Mouse (Mus musculus) forebrain, postnatal 0 days (tissue): ENCODE data around the gene Slc27a5. TPM values are rescaled to one million over a fixed set of nuclear protein-coding genes. Genes with fewer than 3 reads are reported as not detected.

Source experiments
- ATAC-seq: fragments of 200-750 bp; cut with Nextera tagmentation; 2 replicates; pipeline ENCODE4 v1.8.0; 2017; ENCODE audit warnings: mild to moderate bottlenecking, moderate library complexity
- DNase-seq: peaks from one replicate; pipeline ENCODE4 v3.0.0-alpha.2; 2015
- H3K27ac ChIP-seq: fragments of 300-500 bp; sonication (generic); 2 replicates; pipeline ENCODE4 v1.5.1; 2014; ENCODE audit warnings: low read depth, mild to moderate bottlenecking, antibody characterized with exemption, low read length, moderate library complexity, mixed read lengths
- H3K27me3 ChIP-seq: fragments of 300-500 bp; sonication (generic); 2 replicates; pipeline ENCODE4 v1.6.1; 2014; ENCODE audit warnings: mild to moderate bottlenecking, low read length, mixed read lengths; ENCODE audit not compliant: insufficient read depth
- H3K36me3 ChIP-seq: fragments of 300-500 bp; sonication (generic); 2 replicates; pipeline ENCODE4 v1.6.1; 2014; ENCODE audit warnings: mild to moderate bottlenecking, moderate library complexity; ENCODE audit not compliant: insufficient read depth
- H3K4me1 ChIP-seq: fragments of 300-500 bp; sonication (generic); 2 replicates; pipeline ENCODE4 v1.6.1; 2014; ENCODE audit warnings: antibody characterized with exemption; ENCODE audit not compliant: insufficient read depth
- H3K4me2 ChIP-seq: fragments of 300-500 bp; sonication (generic); 2 replicates; pipeline ENCODE4 v1.6.1; 2014; ENCODE audit warnings: low read depth, mild to moderate bottlenecking, moderate library complexity
- H3K4me3 ChIP-seq: fragments of 300-500 bp; sonication (generic); 2 replicates; pipeline ENCODE4 v1.5.1; 2014; ENCODE audit warnings: low read depth, low read length, mixed read lengths
- H3K9ac ChIP-seq: fragments of 300-500 bp; sonication (generic); 2 replicates; pipeline ENCODE4 v1.6.1; 2014; ENCODE audit warnings: mild to moderate bottlenecking
- H3K9me3 ChIP-seq: fragments of 300-500 bp; sonication (generic); 2 replicates; pipeline ENCODE4 v1.6.1; 2016; ENCODE audit warnings: low read length
- CTCF ChIP-seq: sonication (generic); IDR thresholded peaks from 2 replicates; pipeline ENCODE4 v1.5.1; 2016; ENCODE audit warnings: antibody characterized with exemption, control low read depth, low read depth
- WGBS: fragments of 180-500 bp; shearing (Covaris S2); extraction: QIAGEN DNeasy Blood & Tissue Kit; methylation state at CpG from one replicate; pipeline ENCODE4 v1.1.7; 2014; 5-methylcytosine and 5-hydroxymethylcytosine counted together
- polyA plus RNA-seq: library from polyadenylated mRNA; unstranded; fragments of >200 nt; fragmentation: Nextera tagmentation; extraction: Ambion mirVana; gene quantifications from 2 replicates; pipeline ENCODE4 v1.2.1, GENCODE M21; 2015
- total RNA-seq: library from RNA; depleted of rRNA; stranded (reverse); fragments of >200 nt; gene quantifications from 2 replicates; pipeline ENCODE4 v1.2.3, GENCODE M21; 2014; rRNA removed

The Slc27a5 gene
- total and polyA plus RNA-seq, 2 experiments from 2014 or later = 0.18 to 0.43 TPM

GRCm38 (mm10) chr7:12958948-12959347 lies 39.0 kb downstream of the Slc27a5 start:
- 79% methylated on average over 4 of the region's 4 CpGs for WGBS
- H3K9me3 ChIP-seq = no peaks in the 10 kb centered on the region
- H3K27ac ChIP-seq = no peak overlapping the region
- no peak for DNase-seq
- no peaks in the 10 kb centered on the region for H3K4me1 ChIP-seq
- H3K36me3 ChIP-seq = no peaks in the 10 kb centered on the region
- H3K4me3 ChIP-seq = no peak overlapping the region
- no peak for TF ChIP-seq CTCF
- H3K4me2 ChIP-seq = no peak overlapping the region
- no peak for ATAC-seq
- no peaks in the 10 kb centered on the region for H3K27me3 ChIP-seq
- no peak overlapping the region for H3K9ac ChIP-seq

- WGBS = 69% methylated on average over 5 of the region's 5 CpGs
- no peaks in the 10 kb centered on the region for H3K27me3 ChIP-seq
Measured at GRCm38 (mm10) chr7:12957511-12957910, 40.5 kb downstream of the Slc27a5 start.

GRCm38 (mm10) chr7:12954896-12955295 lies 43.1 kb downstream of the Slc27a5 start:
- WGBS = 47% methylated on average over 3 of the region's 3 CpGs
- Histone ChIP-seq H3K4me2 (no peak overlapping the region), H3K27ac (no peak overlapping the region), H3K36me3 (no peaks in the 10 kb centered on the region), H3K9ac (no peak overlapping the region), H3K9me3 (no peaks in the 10 kb centered on the region), H3K4me3 (no peak overlapping the region), H3K27me3 (no peaks in the 10 kb centered on the region), H3K4me1 (peaks cover 4% of the 10 kb centered on the region; the same call in 1 of the 2 replicates)
- no peak for DNase-seq
- peak; percentile 40; the same call in 1 of the 2 replicates for TF ChIP-seq CTCF
- no peak for ATAC-seq

More at GRCm38 (mm10) chr7:12957511-12957910, 40.5 kb downstream of the Slc27a5 start:
- Histone ChIP-seq H3K9me3 (no peaks in the 10 kb centered on the region), H3K27ac (no peak overlapping the region), H3K4me2 (no peak overlapping the region), H3K4me1 (no peaks in the 10 kb centered on the region), H3K9ac (no peak overlapping the region), H3K36me3 (no peaks in the 10 kb centered on the region), H3K4me3 (no peak overlapping the region)
- ATAC-seq (no peak), DNase-seq (no peak)
- no peak for TF ChIP-seq CTCF

- Histone ChIP-seq H3K9me3 (no peaks in the 10 kb centered on the region), H3K27me3 (no peaks in the 10 kb centered on the region), H3K4me2 (peak overlapping the region; percentile 87), H3K36me3 (no peaks in the 10 kb centered on the region), H3K9ac (peak overlapping the region; percentile 64), H3K4me3 (peak overlapping the region; percentile 47), H3K4me1 (peaks cover 9% of the 10 kb centered on the region), H3K27ac (peak overlapping the region; percentile 90)
- TF ChIP-seq CTCF = no peak
- DNase-seq = no peak
- WGBS = 11% methylated on average over 16 of the region's 16 CpGs
- ATAC-seq = no peak
Measured at GRCm38 (mm10) chr7:12949872-12950229, 48.1 kb downstream of the Slc27a5 start.

- ATAC-seq (peak; percentile 98), DNase-seq (peak; percentile 98)
- H3K27me3 ChIP-seq = no peaks in the 10 kb centered on the region
- peak overlapping the region; percentile 90 for H3K27ac ChIP-seq
- peak overlapping the region; percentile 47 for H3K4me3 ChIP-seq
- peak overlapping the region; percentile 64 for H3K9ac ChIP-seq
- peak overlapping the region; percentile 87 for H3K4me2 ChIP-seq
- H3K9me3 ChIP-seq = no peaks in the 10 kb centered on the region
- H3K36me3 ChIP-seq = no peaks in the 10 kb centered on the region
- H3K4me1 ChIP-seq = peaks cover 9% of the 10 kb centered on the region
- TF ChIP-seq CTCF = peak; percentile 33
- WGBS = 8% methylated on average over 35 of the region's 35 CpGs
Measured at GRCm38 (mm10) chr7:12949032-12949871, 48.7 kb downstream of the Slc27a5 start.

- Histone ChIP-seq H3K4me3 (no peak overlapping the region), H3K36me3 (no peaks in the 10 kb centered on the region), H3K4me2 (no peak overlapping the region), H3K27ac (no peak overlapping the region), H3K9me3 (no peaks in the 10 kb centered on the region), H3K27me3 (no peaks in the 10 kb centered on the region), H3K9ac (no peak overlapping the region), H3K4me1 (no peaks in the 10 kb centered on the region)
- peak; percentile 32; the same call in 1 of the 2 replicates for TF ChIP-seq CTCF
- DNase-seq (no peak), ATAC-seq (no peak)
Measured at GRCm38 (mm10) chr7:12943488-12943887, 54.5 kb downstream of the Slc27a5 start.

GRCm38 (mm10) chr7:12940599-12940998 lies 57.4 kb downstream of the Slc27a5 start:
- no peak overlapping the region for H3K27ac ChIP-seq
- H3K9me3 ChIP-seq = no peaks in the 10 kb centered on the region
- no peaks in the 10 kb centered on the region for H3K36me3 ChIP-seq
- no peak for DNase-seq
- no peak overlapping the region for H3K4me3 ChIP-seq
- H3K4me1 ChIP-seq = no peaks in the 10 kb centered on the region
- H3K27me3 ChIP-seq = no peaks in the 10 kb centered on the region
- no peak for ATAC-seq
- 80% methylated on average over 4 of the region's 4 CpGs for WGBS
- TF ChIP-seq CTCF = no peak
- H3K4me2 ChIP-seq = no peak overlapping the region
- no peak overlapping the region for H3K9ac ChIP-seq

Other genes starting within 250 kb of the Slc27a5 start
- gene Zscan18, start 194.6 kb downstream of the Slc27a5 start, total RNA-seq = 28.4 and 36.7 TPM in 2 replicates
- gene Zscan18, start 194.6 kb downstream of the Slc27a5 start, polyA plus RNA-seq = 13.3 and 17.8 TPM in 2 replicates
- gene Zfp329, start 179.3 kb downstream of the Slc27a5 start, total RNA-seq = 20.6 and 26.6 TPM in 2 replicates
- gene Zfp329, start 179.3 kb downstream of the Slc27a5 start, polyA plus RNA-seq = 8.1 and 14.2 TPM in 2 replicates
- 34.9 and 43.2 TPM in 2 replicates for gene Zfp110, start 163.4 kb downstream of the Slc27a5 start, total RNA-seq
- gene Zfp110, start 163.4 kb downstream of the Slc27a5 start, polyA plus RNA-seq = 15.4 and 18.5 TPM in 2 replicates
- 17.7 and 18.5 TPM in 2 replicates for gene Zfp128, start 117.0 kb downstream of the Slc27a5 start, total RNA-seq
- gene Zfp128, start 117.0 kb downstream of the Slc27a5 start, polyA plus RNA-seq = 1.5 and 2.0 TPM in 2 replicates
- gene Zscan22, start 100.4 kb downstream of the Slc27a5 start, total RNA-seq = 7.0 and 8.3 TPM in 2 replicates
- gene Zscan22, start 100.4 kb downstream of the Slc27a5 start, polyA plus RNA-seq = 2.8 and 3.5 TPM in 2 replicates
- 1,758 and 2,185 TPM in 2 replicates for gene Rps5, start 75.9 kb downstream of the Slc27a5 start, total RNA-seq
- 679 and 877 TPM in 2 replicates for gene Rps5, start 75.9 kb downstream of the Slc27a5 start, polyA plus RNA-seq
- 1.7 and 1.8 TPM in 2 replicates for gene Rnf225, start 70.8 kb downstream of the Slc27a5 start, total RNA-seq
- 0.36 and 0.75 TPM in 2 replicates for gene Rnf225, start 70.8 kb downstream of the Slc27a5 start, polyA plus RNA-seq
- 32.9 and 47.7 TPM in 2 replicates for gene Zfp324, start 32.4 kb downstream of the Slc27a5 start, total RNA-seq
- 6.8 and 8.8 TPM in 2 replicates for gene Zfp324, start 32.4 kb downstream of the Slc27a5 start, polyA plus RNA-seq
- 7.5 and 13.0 TPM in 2 replicates for gene Zfp446, start 20.3 kb downstream of the Slc27a5 start, total RNA-seq
- 6.0 and 8.2 TPM in 2 replicates for gene Zfp446, start 20.3 kb downstream of the Slc27a5 start, polyA plus RNA-seq
- gene Trim28, start 922 bp upstream of the Slc27a5 start, total RNA-seq = 430 and 485 TPM in 2 replicates
- 209 and 211 TPM in 2 replicates for gene Trim28, start 922 bp upstream of the Slc27a5 start, polyA plus RNA-seq
- 32.8 and 33.3 TPM in 2 replicates for gene Zbtb45, start 11.8 kb upstream of the Slc27a5 start, total RNA-seq
- gene Zbtb45, start 11.8 kb upstream of the Slc27a5 start, polyA plus RNA-seq = 25.0 and 29.3 TPM in 2 replicates
- gene Chmp2a, start 36.6 kb upstream of the Slc27a5 start, total RNA-seq = 131 and 160 TPM in 2 replicates
- 210 and 239 TPM in 2 replicates for gene Chmp2a, start 36.6 kb upstream of the Slc27a5 start, polyA plus RNA-seq
- 336 and 344 TPM in 2 replicates for gene Ube2m, start 40.1 kb upstream of the Slc27a5 start, total RNA-seq
- 130 and 132 TPM in 2 replicates for gene Ube2m, start 40.1 kb upstream of the Slc27a5 start, polyA plus RNA-seq
- 11.8 and 15.1 TPM in 2 replicates for gene Mzf1, start 56.6 kb upstream of the Slc27a5 start, total RNA-seq
- gene Mzf1, start 56.6 kb upstream of the Slc27a5 start, polyA plus RNA-seq = 10.1 and 12.9 TPM in 2 replicates
- gene Vmn1r85, start 97.0 kb upstream of the Slc27a5 start, total RNA-seq = 0.14 and 0.23 TPM in 2 replicates
- 0.05 and 0.12 TPM in 2 replicates for gene Vmn1r85, start 97.0 kb upstream of the Slc27a5 start, polyA plus RNA-seq
- not detected in 2 replicates for gene Vmn1r86, start 121.7 kb upstream of the Slc27a5 start, total RNA-seq
- not detected in 2 replicates for gene Vmn1r86, start 121.7 kb upstream of the Slc27a5 start, polyA plus RNA-seq
- not detected in 2 replicates for gene Vmn1r87, start 142.0 kb upstream of the Slc27a5 start, total RNA-seq
- gene Vmn1r87, start 142.0 kb upstream of the Slc27a5 start, polyA plus RNA-seq = not detected in 2 replicates
- gene Vmn1r88, start 161.4 kb upstream of the Slc27a5 start, total RNA-seq = not detected in 2 replicates
- not detected in 2 replicates for gene Vmn1r88, start 161.4 kb upstream of the Slc27a5 start, polyA plus RNA-seq
- not detected in 2 replicates for gene Vmn1r89, start 214.8 kb upstream of the Slc27a5 start, total RNA-seq
- not detected in 2 replicates for gene Vmn1r89, start 214.8 kb upstream of the Slc27a5 start, polyA plus RNA-seq